Mouse (Mus musculus) heart, adult 18-20 months (tissue): Measurements from ENCODE around the gene Prrx1. TPM values are rescaled to one million over a fixed set of nuclear protein-coding genes. Genes with fewer than 3 reads are reported as not detected.
A peak's percentile ranks its signal among the peaks of the same experiment; 100 is the strongest.

ENCODE experiments used
- DNase-seq, 2 experiments: peaks; one replicate each; pipeline ENCODE4 v3.0.0; 2021 to 2022; ENCODE audit warnings: mixed read lengths in 1 of 2
- long read RNA-seq, 2 experiments: library from polyadenylated mRNA; stranded (forward); transcript quantifications; one replicate each; pipeline ENCODE4 v2.0.0; 2021
- total RNA-seq, 2 experiments: library from RNA; stranded (reverse); gene quantifications; 2 replicates each; pipeline ENCODE4 v1.2.3; 2021

Gene Prrx1
- total RNA-seq: 10 to 100 TPM; 26.3 to 30.7 TPM
- long read RNA-seq, experiment 1, full-length matches to known transcripts: 18 of 26 reads
- long read RNA-seq, experiment 1, partial matches to known transcripts: 0 of 26 reads
- long read RNA-seq, experiment 1, other reads (novel, unspliced or antisense): 8 of 26 reads
- long read RNA-seq, experiment 2, full-length matches to known transcripts: 5 of 6 reads
- long read RNA-seq, experiment 2, partial matches to known transcripts: 0 of 6 reads
- long read RNA-seq, experiment 2, other reads (novel, unspliced or antisense): 1 of 6 reads

DNA sequence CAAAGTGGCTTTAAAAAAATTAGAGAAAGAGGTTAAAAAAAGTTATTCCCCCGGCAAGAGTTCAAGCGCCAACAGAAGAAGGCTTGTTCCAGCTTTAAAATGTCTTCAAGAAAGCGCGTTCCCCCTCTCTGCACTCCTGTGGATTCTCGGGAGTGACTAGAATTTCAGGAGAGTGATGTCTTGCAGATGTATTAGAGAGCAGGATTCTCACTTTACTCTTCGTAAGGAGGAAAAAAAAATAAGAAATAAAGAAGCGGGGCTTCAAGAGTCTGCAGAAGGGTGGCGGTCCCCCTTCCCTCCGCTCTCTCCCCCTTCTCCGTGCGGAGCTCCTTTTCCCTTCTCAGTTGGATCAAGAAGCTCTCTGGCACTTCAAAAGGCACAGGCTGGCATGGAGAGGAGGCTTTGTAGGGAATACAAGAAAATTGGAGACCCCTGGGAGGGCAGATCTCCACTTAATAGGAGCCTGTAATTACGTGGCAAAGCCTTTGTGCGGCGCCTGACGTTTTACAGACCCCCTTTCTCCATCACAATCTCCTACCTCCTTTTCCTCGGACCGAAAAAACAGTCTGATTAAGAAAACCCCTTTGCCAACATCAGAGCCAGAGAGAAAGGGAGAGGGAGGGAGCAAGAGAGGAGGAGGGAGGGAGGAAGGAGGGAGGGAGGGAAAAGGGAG, at the start of gene Prrx1:
Prrx1 (minus strand) TSS at position 610 of the 673 bp plus-strand sequence.
- peak; percentile 40 to 64 for DNase-seq

DNA sequence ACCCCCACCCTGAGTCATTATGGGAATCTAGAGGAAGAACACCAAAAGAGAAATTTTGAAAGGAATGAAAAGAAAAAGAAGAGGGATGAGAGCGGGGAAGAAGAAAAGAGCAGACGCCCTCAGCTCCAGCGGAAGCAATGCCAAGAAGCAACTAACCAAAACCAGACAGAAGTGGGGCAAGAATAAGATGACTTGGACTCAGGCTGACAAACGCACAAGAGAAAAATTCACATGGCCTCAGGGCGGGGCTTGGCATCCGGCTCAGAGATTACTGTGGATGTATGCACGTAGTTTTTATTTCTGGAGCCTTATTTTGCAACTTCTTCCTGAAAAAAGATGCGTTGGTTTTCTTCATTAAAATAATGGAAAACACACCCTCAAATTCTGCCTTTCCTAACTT, 48.7 kb upstream of the Prrx1 start:
- DNase-seq: peak; percentile 46 to 54

DNA sequence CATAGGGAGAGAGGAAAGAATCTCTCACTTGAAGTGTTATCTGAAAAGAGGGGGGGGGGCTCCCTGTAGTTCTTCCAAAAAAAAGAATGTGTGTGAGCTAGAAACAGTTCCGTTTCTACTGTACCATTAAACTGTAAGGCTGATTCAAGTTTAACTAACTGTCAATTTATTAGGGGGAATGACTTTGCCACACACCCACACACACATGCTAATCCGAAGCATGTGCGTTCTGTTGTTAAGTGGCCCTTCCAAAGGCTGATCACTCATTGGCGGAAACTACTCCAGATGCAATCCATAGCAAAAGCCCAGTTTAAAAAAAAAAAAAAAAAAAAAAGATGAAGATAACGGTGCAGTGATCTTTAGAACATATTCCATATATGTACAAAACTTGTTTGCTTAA, 47.9 kb upstream of the Prrx1 start:
- DNase-seq: no peak

DNA sequence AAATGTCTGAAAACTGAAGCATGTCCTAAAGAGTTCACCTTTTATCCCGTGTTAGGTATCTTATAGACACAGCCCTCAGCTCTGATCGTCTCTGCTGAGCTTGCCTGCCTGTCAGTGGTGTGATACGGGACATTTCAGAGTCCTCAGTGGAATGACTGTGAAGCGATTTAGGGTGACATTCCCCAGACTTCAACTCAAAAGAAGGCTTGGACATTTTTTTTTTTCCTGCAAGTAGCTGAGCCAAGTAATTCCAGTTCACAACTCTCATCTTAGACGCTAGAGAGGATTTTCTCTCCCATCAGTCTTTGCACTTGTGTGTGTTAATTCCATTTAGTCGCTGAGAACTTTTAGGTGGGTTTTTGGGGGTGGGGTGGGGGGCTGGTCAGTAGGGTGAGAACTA, 47.3 kb upstream of the Prrx1 start:
- no peak for DNase-seq

DNA sequence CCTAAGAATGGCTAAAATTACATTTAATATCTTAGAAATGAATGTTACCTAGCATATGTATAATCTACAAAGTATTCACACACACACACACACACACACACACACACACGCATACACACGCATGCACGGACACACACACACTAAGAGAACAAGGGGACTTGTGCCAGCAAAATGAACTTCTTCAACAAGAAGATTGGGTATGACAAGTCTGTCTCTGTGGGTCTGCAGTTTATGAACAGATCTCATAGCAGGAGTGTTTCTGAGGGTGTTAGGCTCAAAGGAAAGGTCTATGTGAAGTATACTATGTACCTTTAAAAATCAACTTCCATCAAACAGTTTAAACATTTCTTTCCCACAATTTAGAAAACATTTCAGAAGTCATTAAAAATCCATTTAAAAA, 46.0 kb upstream of the Prrx1 start:
- DNase-seq: no peak

DNA sequence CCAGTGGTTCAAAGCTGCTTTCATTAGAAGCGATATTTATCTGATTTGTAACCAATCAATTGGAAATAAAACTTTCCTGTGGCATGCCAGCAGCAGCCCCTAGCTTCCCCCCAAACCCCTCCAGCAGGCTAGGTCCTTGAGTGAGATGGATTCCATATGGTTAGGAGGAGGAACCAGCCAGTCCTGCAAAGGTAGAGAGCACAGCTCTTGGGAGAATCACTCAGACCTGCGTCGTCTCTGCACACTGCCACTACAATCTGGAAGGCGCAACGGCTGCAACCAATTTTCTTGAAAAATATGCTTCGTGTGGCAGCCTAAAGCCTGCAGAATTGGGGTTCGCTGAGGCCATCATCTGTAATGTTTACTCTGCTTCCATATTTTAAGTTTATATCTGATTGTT, 44.7 kb upstream of the Prrx1 start:
- DNase-seq: no peak

DNA sequence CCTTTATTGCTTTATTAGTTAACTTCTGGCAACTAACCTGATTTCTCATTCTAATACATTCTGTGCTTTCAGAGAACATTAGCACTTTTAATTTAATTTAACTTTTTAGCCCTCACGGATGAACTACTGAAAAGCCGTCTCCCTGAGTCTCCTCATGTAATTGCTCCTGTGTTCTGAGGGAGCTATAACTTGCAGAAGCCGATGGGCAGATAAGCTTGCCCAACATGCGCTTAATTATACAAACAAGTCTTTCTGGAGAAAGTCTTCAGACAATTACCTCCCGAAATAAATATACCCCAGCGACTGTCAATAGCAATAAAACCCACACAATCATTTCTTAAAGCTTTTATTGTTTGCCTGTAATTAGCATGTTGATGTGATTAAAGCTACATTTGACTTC, 44.2 kb upstream of the Prrx1 start:
- no peak for DNase-seq

DNA sequence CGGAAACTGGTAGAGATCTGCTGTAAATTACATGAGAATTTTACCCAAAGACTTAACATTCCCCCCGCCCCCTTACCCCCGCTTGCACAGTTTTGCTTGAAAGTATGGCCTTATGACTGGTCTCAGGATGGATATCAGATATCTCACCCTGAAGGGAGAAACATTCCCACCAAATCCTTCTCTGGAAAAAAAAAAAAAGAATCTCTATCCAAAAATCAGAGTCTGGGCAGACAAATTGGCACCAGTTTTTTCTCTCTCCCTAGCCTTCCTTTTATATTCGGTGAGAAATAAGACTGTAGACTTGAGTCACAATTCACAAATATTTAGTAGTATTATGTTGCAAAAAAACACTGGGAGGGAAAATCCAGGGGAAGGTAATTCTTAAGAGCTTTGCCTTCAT, 42.7 kb upstream of the Prrx1 start:
- DNase-seq: no peak

DNA sequence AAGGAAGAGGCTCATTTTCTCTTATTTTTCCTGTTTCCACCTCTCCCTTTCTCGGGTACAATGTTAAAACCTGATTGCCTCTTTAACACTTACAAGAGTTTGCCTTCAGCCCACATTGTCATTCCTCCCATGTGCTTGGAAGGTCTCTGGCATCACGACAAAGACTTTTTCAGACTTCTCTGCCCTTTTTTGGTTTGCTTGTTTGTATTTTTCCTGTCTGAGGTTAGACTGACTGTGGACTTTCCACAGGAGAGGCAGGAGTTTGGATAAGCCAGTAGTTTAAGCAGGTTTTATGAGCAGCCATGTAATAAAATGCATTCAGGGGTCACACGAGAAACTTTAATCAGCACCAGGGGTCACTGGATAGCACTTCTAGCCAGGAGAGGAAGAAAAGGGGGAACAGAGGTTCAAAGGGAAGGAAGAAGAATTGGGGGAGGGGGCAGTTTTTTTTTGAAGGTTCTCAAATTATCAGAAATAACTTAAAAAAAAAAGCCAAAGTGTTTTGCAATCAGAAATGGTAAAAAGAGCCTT, 42.2 kb upstream of the Prrx1 start:
- no peak for DNase-seq

DNA sequence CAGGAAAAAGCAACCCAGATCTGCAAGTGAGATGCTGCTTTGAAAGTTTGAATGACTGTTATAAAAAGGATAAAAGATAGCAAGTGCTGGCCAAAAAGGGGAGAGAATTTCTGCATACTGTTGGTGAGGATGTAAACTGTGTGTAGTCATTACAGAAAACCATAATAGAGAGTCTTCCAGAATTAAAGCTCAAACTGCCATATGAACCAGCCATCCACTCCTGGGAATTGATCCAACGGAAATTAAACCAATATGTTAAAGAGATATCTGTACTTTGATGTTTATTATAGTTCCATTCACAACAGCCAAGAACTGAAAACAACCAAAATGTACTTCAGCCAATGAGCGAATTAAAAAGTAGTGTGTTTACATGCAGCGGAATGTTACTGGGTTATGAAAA, 37.5 kb upstream of the Prrx1 start:
- DNase-seq: no peak

DNA sequence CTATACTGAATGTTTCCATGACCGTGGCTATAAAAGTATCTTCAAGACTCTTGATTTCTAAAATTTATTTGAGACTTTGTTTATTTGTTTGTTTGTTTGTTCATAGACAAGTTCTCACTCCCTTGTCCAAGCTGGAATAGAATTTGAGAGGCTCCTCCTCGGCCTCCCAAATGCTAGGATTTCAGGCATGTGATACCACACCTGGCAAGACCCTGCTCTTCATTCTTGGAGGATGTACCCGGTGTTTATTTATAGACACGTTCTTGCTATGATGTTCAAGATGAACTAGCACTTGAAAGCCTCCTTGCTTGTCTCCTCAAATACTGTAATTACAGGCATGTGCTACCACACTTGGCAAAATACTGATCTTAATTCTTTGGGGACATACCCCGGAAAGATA, 32.0 kb upstream of the Prrx1 start:
- DNase-seq: no peak

DNA sequence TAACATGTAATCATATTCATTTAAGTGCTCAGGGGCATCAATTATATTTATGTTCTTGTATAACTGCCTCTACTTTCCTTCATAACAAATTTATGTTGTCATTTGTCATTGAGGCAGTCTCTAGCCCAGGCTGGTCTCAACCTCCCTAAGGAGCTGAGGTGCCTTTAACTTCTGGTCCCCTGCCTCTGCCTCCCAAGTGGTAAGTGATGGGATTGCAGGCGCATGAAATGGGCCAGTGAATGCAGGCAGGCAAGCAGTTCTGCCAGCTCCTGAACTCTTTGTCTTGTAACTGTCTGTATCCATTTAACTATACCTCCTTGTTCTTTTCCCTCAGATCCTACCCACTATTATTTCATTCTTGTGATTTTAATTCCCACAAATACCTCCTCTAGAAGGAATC, 31.4 kb upstream of the Prrx1 start:
- no peak for DNase-seq

DNA sequence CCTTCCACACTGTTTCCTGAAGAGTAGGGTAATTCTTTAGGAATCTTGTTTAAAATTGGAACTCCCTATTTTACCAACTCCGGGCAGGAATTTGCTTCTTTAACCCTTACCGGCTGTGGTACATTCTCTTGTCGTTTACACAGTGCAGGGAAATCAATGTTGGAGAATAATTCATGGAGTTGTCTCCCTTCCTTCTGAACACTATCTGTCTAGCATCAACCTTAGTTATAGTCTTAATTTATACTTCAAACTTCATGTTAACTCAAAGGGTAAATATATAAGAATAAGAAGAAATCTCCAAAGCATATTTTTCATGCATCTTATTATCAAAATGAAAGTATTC, 25.7 kb upstream of the Prrx1 start:
- DNase-seq: no peak

DNA sequence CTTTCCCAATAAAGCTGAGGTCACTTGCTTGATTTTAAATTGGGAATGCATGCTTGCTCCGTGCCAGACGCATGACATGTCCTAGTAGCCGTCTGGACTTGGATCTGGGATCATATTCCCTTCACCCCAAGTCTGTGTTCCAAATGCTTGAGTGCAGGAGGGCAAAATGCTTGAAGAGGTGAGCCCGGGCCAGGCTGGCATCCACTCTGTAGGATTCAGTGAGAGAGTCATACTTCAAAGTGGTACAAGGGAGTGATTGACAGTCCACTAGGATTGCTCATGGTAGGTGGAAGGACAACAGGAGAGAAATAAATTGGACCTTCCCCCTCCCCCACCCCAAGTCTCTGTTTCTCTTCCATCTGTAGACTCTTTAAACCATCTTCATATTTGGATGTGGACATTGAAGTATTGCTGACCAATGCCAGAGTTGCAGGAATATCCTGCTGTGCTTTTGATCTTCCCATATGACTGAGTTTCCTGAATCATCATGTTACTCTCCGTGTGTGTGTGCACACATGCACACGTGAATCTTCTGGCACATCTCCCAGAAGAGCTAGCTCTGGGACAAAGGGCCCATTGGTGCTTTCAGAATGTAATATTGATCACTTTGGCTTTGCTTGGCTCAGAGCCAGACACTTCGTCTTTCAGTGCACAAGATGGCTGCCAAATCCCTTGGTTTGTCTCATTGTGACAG, 25.2 kb upstream of the Prrx1 start:
- DNase-seq: peak; percentile 44 to 72

DNA sequence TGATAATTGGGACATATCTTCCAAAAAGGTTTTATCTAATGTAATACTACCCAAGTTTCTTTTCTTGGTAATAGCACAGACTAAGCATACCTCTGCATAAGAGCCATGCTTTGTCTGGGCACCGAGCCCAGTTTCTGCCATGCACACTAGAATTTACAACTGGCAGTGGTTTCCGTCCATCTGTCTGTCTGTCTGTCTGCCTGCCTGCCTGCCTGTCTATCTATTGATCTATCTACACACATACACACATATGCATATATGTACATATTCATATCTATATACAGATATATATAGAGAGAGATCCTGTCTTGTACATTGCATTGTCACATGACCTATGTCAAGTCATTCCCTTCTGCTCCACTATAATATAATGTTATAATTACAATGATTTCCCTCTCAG, 24.3 kb upstream of the Prrx1 start:
- DNase-seq: peak; percentile 44 to 46

DNA sequence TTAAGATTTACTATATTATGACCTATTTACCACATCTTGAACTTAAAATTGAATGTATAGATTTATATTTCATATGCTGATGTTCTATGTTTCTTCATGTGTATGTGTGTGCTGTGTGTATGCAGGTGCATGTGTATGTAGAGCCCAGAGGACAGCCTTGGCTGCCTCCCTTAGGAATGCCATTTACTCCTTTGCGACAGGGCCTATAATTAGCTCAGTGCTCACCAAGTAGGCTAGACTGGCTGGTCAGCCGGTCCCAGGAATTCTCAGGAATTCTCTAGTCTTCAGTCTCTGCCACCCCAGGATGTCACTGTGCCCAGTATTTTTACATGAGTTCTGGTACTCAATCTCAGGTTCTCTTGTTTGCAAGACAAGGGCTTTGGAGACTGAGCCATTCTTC, 13.8 kb upstream of the Prrx1 start:
- DNase-seq: no peak

DNA sequence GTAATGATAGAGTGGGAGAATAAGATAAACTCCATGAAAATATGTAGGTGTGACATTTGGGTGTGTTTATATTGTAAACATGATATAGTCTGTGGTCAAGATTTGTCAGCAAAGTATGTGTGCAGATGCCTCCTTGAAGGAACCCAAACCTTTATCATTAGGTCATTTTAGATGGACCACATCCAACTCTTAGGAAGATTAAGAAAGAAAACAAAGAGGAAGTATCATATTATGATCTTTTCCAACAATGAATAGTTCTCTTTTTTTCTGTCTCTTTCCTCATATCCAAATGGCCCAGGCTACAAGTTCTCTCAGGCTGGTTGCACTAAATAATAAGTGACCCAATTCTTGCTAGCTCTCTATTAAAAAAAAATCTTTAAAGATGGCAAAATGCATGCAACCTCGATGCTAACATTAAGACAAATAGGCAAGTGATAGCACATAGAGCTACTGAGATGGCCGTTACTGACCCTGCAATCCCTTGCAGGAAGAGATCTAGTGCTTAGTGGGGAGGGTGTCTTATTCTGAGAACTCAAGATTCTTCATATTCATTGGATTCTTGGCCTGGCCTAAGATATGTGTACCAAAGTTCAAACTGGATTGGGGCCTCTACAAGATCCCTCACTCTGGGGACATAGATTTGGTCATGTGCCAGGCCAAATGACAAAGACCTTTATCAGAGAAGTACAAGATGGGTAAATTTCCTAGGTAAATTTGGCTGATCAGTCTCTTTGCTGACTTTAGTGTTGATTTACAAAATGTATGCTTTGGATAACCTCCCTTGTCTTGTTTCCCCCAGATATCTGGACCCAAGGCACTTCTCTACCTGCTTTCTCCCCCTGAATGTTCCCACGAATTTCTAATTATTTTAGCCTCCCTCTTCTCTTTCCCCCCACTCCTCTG, 6.4 kb upstream of the Prrx1 start:
- no peak for DNase-seq

DNA sequence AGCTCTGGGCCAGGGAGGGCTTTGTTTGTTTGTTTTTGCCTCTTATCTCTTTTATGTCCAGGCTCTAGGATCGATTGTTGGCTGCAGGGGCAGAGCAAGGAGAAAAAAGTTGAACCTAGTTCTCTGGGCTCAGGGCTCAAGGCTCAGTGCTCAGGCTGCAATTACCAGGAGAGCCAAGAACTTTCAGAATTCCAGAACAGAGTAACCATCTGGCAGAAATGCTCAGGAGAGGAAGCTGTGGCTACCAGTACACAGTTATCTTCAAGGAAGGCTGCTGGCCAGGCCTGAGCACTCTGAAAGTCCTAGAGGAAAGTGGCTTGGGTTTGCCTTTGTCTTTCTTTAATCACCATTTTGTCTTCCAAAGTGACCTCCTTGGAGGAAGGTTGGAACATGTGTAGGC, 3.4 kb upstream of the Prrx1 start:
- DNase-seq: peak in 1 of 2 experiments; percentile 42

DNA sequence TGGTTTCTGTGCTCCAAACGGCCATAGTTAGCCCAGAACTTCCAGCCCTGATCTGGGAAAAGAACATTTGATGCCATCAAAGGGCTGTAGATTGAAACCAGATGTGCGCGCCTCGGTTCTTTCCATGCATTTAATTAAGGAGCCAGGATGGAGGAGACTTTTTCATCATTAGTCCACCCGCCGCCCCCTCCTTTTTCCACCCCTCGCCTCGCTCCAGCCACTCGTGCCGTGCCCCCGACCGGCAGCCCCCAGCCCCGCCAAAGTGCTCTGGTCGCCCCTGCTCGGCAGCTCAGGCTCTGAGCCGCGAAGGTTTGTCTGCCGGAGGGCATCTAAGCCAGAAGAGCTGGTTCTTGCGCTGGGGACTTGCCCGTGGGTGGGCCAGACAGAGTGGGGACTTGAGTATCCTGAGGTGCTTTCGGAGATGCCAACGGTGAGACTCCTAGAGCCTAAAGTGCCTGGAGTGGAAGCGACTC, 1.4 kb upstream of the Prrx1 start:
- no peak for DNase-seq

DNA sequence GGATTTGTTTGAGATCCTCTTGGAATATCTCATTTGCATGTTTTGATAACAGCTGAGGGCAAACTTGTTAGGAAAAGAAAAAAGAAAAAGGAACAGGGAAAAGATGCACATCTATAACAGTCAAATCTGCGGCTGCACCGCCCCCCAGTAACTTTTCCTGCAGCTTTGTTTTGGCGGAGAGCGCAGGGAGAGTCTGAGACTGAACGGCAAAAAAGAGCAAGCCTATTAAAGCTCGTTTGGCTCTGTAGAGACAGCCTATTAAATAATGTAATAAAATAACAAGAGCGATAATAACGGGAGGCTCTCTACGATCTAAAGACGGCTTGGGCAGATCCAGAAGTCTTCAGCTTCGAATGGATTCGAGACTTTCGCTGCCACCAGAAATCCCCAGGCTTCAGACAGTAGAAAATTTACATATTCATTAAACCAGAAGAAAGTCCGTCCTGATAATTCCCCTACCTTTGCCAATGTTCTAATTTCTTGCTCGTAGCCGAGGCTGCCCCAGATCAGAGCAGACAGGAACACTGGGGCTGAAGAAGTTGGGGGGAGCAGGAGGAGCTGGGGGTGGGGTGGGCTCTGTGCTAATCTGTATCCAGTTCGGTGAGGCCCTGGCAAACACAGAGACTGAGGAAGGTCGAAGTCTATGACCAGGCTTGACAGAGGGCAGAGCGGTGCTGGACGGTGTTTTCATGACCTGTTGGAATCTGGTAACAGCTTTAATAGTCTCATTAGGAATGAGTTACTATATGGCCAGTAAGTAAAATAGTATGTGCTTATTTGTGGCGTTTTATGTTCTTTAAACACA, 613 bp upstream of the Prrx1 start:
- peak; percentile 16 to 63 for DNase-seq
